Mouse (Mus musculus) MN1 (cell line): Measurements from ENCODE around the gene Phyhipl.
A peak's percentile ranks its signal among the peaks of the same experiment; 100 is the strongest.

Experiments
- DNase-seq: peaks from one replicate; pipeline ENCODE4 v3.0.0-alpha.2; 2016; ENCODE audit warnings: low spot score

The Phyhipl gene

DNA sequence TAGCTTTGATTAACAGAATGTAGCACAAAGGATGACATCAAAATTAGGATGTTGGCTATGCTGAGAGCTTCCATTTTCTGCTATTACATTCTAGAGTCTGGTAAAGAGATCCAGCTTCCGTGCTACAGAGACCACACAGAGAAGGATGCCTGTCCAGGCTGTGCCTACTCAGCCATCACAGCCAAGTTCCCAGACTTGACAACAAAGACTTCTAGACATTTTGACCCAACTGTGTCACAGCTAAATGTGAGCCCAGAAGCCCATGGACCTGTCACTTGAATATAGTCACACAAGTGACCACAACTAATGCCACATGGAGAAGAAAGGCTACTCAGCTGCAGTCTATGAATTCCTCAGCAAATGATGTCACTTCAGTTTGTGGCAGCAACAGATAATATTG, 24.6 kb downstream of the Phyhipl start:
- DNase-seq: no peak

DNA sequence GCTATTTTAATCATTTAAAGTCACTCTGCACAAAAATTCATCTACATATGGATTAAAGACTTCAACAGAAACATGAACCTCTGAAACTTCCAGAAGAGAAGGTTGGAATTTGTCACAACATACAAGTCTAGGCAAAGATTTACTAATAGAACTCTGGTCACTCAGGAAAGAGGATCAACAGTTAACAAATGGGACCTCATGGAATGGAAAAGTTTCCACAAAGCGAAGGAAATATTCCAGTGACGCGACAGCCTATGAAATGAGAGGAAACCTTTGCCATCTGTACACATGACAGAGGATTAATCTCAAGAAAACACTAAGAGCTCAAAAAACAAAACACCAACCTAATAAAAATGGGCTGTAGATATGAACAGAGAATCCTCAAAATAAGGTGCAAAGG, 32.3 kb downstream of the Phyhipl start:
- DNase-seq: no peak

DNA sequence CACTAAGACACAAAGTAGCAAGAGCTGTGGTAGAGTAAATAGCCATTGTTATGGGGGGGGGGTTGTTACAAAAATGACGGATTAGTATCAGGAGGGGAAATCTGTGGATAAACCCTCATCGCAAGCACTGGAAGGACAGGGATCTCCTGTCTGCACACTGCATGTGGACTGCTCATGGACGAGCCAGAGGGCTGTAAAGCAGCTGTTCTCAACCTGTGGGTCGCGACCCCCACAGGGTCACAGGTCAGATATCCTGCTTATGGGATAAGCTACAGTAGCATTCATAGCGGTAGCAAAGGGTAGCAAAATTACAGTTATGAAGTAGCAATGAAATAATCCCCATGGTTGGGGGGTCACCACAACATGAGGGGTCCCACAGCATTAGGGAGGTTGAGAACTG, 39.4 kb downstream of the Phyhipl start:
- no peak for DNase-seq

DNA sequence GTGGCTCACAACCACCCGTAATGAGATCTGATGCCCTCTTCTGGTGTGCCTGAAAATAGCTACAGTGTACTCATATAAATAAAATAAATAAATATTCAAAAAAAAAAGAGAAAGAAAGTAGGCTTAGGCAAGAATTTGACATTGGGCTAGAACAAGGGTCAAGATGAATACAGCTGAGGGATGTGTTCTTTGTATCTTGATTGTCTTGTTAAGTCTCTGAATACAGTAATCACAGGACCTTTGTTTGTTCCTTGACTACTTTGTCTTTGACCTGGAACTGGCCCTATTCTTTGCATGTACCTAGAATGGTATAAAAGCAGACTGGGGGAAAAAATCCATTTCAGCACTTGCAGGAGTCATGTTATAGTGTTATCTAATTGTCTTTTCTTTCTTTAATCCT, 44.1 kb downstream of the Phyhipl start:
- no peak for DNase-seq

DNA sequence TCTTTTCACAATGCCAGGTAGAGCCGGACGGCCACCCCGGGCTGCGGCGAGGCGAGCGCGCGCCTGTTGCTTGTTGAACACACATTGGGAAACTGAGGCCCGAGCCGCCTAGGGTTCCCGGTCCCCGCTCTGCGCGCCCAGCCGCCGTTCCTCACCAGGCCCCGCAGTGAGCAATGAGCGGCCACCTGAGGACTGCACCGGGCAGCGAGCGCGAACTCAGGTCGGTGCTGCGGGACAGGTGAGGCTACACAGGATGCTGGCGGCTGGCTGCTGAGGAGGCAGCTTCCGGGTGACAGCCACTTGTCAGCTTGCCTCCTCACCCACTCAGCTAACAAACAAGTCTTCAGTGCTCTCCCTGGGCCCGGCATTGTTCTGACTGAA, 55.9 kb downstream of the Phyhipl start:
- no peak for DNase-seq

DNA sequence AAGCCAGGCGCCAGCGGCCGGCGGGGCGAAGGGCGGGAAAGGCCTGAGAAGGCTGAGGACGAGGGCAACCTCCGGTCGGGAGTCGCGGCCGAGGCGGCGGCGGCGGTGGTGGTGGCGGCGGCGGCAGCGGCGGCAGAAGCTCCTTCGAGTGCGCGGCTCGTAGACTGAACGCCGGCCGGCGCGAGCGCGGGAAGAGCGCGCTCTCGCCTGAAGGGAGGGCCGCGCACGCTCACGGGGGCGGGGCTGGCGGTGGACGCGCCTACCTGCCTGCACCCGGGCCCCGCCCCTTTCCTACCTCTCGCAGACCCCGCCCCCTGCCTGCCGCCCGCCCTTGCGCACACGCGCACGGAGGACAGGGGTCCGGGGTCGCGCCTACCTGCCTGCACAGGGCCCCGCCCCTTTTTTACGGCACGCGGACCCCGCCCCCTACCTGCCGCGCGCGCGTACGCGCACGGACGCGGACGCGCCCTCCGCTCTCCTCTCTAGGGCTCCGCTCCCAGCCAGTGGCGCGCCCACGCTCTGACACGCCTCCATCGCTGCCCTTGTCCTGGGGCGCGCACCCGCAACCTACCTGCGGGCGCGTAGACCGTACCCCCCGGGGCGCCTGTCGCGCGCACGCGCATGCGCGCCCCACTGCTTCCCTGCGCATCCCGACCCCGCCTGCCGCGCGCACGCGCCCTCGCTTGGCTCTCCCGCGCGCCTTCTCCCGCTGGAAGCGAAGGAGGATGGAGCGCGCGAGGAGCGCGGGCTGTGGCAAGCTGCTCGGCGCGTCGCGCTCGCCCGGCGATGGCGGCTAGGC, 56.4 kb downstream of the Phyhipl start:
- peak; percentile 75 for DNase-seq

DNA sequence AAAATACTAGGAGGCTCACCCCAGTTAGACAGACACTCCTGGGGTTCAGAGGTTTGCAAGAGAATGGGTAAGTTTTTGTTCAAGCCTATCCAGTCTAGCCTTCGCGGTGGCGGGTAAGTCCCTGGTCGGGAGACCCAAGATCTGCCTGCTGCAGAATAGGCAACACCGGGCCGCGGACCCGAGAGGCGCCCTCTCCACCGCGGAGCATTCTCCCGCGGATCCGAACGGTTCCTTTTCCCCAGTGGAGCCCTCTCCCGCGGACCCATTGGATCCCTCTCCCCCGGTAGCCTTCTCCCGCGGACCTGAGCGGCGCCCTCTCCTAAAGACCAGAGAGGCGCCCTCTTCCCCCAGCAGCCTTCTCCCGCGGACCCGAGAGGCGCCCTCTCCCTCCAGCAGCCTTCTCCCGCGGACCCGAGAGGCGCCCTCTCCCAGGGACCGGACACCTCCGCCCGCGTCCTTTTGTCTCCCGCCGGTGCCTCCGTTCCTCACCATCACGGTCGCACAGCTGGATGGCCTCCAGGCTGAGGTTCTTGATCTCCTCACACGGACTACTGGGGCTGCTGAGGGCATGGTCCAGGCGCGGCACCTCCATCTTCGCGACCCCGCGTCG, 57.1 kb downstream of the Phyhipl start:
- DNase-seq: peak; percentile 23

DNA sequence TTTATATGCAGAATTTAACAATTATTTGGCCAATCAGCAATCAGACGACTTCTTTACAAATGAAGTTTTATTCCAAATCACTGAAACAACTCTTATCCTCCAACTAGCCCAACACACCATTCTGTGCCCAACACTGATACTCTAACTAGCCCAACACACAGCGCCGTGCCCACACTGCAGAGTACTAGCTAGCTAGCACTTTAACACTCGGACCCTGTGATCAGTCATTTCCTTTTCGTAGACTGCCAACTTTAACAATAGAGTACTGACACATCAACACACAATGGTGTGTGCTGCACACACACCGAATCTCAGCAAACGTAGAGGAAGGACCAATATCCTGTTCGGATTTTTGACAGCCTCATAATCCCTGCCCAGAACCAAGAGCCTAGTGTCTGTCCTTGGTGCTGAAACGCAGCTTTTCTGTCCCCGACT, 57.7 kb downstream of the Phyhipl start:
- DNase-seq: no peak

DNA sequence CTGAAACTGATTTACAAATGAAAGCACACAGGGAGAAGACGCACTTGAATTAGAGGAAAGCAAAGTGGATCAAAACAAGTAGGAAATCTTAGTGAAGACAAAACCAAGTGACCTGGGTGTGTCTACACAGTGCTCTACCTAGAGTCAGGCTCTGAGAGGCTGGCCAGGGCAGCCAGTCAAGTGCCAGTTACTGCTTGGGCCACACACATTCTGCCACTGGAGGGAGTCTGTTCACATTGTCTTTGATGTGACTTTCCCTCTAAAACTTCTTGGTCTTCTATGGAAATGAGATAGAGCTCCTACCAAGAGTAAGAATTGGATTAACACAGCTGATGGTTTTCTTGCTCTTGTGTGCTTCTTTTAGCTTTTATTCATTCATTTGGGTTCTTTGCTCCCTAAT, 61.8 kb downstream of the Phyhipl start:
- peak; percentile 25 for DNase-seq

DNA sequence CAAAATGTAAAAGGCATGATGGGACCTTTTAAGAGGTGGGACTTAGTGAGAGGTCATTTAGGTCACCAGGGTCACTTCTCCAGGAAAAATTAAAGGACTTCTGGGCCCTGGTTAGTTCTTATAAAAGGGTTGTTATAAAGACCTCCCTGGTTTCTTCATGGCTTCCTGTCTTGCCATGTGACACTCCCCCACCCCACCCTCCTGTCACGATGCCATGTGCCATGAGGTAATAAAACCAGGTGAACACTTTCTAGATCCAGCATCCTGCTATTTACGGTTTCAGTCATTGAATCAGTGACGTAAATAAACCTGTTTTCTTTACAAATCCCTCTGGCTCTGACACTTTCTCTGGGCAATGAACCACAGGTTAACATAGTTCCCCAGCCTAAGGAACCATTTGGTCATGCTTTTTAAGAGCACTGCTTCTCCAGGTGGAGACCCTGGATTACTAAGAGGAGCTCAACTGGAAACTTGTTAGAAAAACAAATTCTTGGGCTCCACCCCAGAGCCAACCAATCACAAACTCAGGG, 68.8 kb downstream of the Phyhipl start:
- no peak for DNase-seq

DNA sequence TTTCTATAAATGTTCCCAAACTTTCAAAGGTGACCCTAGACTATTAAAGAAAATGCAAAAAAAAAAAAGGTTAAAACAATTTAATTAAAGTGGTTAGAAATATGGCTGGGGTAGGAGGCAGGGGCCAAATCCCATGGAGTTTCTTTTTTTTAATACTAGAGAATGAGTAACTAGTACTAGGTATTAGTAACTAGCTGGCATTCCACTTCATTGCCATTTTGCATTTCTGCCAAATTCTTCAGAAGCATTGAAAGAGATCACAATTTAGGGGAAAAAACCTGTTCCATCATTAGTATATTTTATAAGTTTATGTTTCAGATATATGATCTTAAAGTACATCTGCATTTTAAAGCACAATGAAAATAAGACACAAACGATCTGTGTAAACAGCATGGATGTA, 71.6 kb downstream of the Phyhipl start:
- DNase-seq: no peak

DNA sequence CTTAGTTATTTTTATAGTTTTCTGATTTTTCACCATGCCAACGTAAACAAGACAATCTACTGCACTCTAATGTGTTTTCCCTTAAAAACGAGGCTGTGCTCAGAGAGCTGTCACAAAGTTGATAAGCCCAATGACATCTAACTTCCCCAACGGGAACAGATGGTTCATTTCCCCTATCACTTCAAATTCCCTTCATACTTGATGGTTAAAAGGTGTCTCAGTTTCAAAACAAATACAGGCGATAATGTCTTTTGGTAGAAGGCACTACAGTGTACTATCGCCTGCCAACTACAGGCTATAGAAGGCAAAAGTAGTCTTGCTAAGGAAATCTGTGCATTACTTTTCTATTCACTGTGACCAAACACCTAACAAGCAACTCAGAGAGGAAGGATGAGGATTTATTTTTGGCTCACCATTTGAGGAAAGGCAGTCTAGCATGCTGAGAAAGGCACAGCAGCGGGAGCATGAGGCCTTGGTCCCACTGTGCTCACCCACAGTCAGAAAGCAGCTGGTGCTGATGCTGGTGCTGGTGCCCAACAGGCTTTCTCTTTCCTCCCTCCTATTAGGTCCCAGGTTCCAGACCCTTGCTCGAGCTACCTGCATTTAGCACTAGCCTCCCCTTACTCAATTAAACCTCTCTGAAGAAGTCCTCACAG, 74.1 kb downstream of the Phyhipl start:
- DNase-seq: no peak

DNA sequence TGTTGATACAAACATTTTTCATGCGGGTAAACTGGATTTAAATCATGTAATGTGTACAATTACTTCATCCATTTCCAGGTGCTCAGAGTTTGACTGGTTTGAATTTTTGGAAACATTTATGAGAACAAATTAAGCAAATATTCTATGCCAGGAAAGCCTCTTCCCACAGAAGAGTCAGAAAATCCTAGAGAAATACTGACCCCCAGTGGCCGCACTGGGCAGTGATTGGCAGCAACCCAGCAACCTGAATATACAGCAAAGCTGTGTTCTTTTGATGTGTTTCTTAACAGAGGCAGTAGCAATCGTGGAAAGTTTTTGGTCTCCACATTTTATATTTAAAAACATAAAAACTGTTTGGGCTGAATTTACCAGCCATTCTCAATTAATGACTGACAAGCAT, 92.1 kb downstream of the Phyhipl start:
- DNase-seq: peak; percentile 74

DNA sequence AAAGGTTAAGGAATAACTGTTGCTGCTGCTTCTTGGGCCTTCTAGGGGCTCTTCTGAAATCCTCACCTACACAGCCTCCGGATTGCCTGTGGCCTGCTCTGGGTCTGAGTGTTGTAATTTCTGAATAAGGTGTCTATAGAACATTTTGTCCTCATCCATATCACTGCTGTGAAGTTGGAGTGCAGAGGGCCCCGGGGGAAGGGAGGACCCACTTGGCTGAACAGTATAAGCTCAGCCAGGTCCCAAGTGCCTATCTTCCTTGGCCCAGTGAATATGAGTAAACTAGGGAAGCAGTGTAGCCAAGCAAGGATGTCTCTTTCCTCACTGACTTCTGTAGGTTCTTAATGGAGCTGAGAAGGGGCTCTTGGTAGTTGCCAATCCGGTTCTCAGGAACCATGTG, 103.2 kb downstream of the Phyhipl start:
- no peak for DNase-seq

DNA sequence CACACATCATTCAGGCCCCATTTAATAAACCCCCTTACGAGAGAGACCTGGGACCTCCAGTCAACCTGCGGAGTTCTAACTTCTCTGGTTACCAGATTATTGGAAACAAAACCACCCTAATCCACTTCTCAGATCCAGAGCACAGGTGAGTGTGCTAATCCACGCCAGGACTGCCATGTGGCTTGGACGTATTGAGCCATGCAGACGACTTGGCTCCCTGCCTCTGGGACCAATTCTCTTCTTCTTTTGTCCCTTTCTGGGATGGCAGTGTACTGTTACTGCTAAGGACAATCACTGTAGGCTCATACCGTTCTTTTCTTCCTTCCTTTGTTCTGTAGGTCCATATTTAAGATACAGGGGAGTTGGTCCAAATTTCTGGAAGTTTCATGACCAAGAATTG, 112.9 kb downstream of the Phyhipl start:
- DNase-seq: no peak

DNA sequence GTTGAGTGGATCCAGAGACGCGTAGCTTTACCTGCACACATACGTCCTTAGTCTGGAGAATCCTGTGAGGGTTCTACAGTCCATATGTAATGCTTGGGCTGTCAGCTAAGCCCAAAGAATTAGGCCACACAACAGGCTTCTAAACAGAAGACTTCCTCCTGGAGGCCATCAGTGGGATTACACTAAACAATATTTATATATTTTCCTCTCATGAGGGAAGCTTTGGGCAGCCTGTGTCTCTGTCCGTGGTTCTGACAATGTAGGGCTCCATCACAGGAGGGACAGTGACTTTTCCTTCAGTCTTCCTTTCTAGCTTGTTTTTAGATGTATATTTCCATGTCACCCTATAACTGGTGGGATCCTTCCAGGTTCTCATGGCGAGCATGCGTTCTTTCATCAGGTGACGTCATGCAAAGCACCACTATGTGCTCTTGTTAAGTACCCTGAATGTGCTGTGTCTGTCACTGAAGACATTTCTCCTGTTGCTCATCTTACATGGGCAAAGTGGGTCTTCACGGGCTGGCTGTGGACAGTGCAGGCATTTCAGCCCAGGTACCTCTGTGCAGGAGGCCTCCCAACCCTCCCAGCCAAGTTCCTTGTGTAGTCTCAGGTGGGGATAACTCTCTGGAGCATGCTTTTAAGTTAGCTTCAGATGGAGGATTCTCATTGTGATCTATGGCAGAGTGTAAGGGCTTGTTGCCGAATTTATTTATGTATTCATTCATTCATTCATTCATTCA, 115.1 kb downstream of the Phyhipl start:
- no peak for DNase-seq

DNA sequence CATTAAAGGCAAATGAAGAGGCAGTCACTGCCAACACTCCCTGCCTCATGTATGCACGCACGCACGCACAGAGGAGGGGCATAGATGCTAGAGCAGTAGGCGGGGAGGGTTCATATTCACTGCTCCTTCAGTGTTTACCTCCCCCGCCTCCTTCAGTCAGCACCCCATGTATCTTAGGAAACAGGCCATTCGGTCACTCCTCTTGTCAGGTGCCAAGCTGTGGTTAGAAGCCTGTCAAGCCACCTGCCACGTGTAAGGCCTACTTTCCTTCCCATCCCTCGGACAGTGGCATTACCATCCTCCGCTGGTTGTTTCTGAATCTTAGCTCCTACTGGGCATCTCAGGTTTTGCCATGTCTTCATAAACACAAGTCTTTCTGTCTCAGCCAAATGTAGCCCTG, 116.5 kb downstream of the Phyhipl start:
- no peak for DNase-seq

DNA sequence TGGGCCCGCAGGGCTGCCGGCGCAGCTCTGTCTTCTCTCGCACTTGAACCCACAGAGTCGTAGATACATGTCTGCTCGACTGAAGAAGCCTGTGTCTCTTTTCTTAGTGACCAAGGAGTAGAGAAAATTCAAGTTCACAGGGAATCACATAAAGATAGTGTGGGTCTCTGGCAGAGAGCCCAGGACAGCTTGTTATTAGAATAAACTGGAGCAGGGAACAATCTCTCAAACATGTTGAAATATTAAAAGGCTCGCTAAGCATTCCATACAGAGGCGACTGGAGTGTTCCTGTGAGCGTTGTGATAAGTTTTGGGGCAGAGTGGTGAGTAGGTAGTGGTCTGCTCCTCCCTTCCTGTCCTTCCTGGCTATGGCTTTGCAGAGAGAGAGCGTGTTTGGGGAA, 118.1 kb downstream of the Phyhipl start:
- DNase-seq: no peak

DNA sequence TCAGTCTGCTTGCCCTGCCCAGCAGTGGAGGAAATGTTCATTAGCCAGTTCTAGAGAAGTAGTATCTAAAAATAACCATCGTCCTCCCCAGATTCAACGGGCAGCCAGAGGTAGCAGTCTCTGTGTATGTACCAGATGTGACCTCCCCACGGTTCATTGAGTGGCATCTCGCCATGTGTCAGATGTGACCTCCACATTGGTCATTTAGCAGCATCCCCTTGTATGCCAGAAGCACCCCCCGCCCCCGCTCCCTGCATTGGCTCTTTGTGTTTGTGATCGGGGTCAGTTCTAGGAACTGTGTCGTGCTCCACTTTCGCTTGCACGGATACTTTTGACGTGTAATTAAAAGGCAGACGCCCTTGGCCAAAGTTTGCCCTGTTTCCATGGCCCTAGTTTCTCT, 120.4 kb downstream of the Phyhipl start:
- no peak for DNase-seq

DNA sequence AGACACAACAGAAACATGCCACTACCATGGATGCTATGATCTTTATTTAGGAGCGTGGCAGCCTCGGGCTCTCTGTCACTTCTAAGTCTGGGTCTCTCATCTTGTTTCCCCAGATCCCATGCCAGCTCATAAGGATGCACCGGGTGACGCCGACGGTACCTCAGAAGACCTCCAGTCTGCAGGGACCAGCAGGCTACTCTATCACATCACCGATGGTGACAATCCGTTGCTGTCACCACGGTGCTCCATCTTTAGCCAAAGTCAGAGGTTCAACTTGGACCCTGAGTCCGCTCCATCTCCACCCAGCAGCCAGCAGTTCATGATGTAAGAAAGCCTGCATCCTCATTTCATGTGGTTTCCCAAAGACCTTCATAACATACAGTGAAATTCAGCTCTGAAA, 121.2 kb downstream of the Phyhipl start:
- no peak for DNase-seq

DNA sequence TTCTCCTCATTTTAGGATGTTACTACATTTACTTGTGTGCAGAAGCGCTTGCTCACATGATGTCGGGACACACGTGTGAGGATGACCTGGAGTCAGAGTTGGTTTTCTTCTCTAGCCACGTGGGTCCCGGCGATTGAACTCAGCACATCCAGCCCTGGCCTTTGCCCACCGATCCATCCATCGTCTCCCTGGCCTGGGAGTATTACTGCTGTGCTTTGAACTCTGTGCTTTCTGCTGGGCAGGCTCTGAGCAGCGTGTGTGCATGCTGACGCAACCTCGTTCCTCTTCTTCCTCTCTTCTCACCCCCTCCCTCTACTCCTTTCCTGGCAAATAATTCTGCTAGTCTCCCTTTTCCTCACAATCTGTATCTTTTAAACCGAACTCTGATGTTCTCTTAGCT, 121.8 kb downstream of the Phyhipl start:
- no peak for DNase-seq

DNA sequence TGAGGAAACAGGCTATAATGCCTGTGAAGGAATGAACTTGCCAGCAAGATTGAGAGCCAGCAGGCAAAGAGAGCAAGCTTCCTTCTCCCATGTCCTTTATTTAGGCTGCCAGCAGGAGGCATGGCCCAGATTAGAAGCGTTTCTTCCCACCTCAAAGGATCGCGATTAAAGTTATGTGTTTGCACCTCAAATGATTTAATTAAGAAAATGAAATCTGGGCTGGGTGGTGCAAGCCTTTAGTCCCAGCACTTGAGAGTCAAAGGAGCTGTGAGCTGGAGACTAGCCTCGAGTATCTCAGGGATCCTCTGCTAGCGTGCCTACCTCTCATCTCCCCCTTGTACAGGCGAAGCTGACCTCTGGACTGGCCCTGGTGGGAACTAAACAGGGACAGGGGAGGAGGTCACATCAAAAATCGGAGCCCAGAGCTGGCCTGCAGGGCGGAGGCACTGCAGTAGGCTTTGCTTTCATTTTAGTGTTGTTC, 122.4 kb downstream of the Phyhipl start:
- no peak for DNase-seq
